Mouse (Mus musculus) large intestine, adult 2 months (tissue): ENCODE data around the gene Mrc1. TPM values are rescaled to one million over a fixed set of nuclear protein-coding genes. Genes with fewer than 3 reads are reported as not detected.
"Not testable (repeated sequence)": the region's sequence is repeated elsewhere in the genome, so short reads cannot be mapped to it uniquely, and the experiment has no call there.

Experiments
- DNase-seq: peaks from one replicate; pipeline ENCODE4 v3.0.0-alpha.2; 2012; ENCODE audit warnings: low read depth, low spot score
- WGBS: fragments of 180-500 bp; shearing (Covaris S2); methylation state at CpG from one replicate; pipeline ENCODE4 v1.1.7; 2018; 5-methylcytosine and 5-hydroxymethylcytosine counted together
- polyA plus RNA-seq: library from polyadenylated mRNA; depleted of rRNA; stranded (reverse); fragments of >200 nt; gene quantifications from 2 replicates; pipeline ENCODE4 v1.2.3, GENCODE M21; 2012; rRNA removed

Gene Mrc1
- 1.5 and 2.1 TPM in 2 replicates for polyA plus RNA-seq

DNA sequence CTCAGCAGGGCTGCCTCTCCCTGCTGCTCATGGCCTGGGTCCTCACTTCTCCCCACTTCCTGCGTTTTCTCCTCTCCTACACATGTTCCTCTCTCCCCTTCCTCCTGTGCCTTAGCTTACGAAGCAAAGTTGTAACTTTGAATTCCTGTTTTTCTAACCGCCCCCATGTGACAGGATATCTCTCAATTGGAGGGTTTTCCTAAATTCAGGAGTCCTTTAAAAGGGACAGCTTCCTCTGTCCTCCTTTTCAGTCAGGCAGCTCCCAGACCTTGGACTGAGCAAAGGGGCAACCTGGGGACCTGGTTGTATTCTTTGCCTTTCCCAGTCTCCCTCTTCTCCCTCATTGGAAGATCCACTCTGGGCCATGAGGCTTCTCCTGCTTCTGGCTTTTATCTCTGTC lies at the start of gene Mrc1:
Mrc1 (plus strand) TSS at position 244 of the 400 bp plus-strand sequence.
- 77% methylated on average over 3 of the region's 3 CpGs for WGBS
- no peak for DNase-seq

DNA sequence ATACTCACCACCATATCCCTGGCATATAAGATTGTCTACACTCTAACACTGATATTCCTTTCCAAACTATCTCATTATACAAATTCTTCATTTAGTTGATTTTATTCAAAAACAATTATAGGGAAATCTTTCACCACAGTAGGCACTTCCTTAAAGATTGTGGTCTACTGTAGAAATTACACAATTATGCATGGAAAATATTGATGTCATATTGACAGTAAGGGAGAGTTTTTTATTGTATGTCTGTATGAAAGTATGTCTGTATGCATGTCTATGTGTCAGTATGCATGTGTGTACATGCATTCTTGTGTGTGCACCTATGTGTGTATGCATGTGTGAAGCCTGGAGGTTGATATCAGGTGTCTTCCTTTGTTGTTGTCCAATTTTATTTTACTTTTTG lies 44.8 kb upstream of the Mrc1 start:
- no peak for DNase-seq

DNA sequence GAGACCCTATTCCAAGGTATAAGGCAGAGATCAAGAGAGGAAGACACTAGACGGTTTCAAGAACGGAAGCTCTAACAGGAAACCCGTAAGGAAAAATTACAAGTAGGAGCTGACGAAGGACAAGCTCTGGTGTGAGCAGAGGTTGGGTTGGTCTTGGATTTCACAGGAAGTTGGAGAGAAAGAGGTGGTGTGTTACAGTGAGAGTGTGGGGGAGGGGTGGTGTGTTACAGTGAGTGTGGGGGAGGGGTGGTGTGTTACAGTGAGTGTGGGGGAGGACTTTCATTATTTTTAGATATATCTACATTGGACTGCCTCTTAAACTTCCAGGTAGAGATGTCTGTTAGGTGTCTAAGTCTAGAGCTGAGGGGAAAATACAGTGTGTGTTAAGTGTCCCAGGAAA lies 38.5 kb upstream of the Mrc1 start:
- DNase-seq = no peak
- 79% methylated on average over 4 of the region's 4 CpGs for WGBS

DNA sequence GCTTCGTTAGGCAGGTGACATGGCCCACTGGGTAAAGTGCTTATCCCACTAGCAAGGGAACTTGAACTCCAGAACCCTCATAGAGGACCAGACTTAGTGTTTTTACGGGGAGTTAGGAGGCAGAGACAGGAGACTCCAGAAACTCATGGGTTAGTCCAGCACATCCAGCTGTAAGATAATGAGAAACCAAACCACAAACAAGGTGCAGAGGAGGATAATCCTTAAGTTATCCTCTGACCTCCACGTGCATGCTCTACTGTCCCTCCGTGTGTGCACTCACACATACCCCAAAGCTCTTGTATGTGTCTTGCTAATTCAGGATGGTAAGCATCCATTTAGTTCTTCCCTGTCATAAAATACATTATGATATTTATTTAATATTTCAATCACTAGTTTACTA lies 37.6 kb upstream of the Mrc1 start:
- DNase-seq = no peak
- 86% methylated on average over 4 of the region's 4 CpGs for WGBS

DNA sequence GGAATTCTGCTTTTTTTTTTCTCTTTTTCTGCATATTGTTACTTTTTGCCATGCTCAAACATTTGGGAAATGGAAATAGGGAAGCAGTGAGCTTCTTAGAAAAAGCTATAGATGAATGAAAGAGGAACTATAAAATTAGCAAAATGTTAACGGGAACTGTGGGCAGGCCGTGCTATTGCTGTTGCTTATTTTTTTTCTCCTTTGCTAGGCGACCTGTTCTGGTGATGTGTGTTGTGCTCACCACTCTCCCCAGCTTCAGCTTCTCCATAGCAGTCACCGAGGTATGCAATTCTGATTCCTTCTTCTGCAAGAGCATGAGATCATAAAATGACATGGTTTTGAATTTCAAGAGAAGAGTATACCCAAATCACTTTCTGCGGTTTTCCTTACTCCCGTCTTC lies 37.1 kb upstream of the Mrc1 start:
- DNase-seq = no peak

DNA sequence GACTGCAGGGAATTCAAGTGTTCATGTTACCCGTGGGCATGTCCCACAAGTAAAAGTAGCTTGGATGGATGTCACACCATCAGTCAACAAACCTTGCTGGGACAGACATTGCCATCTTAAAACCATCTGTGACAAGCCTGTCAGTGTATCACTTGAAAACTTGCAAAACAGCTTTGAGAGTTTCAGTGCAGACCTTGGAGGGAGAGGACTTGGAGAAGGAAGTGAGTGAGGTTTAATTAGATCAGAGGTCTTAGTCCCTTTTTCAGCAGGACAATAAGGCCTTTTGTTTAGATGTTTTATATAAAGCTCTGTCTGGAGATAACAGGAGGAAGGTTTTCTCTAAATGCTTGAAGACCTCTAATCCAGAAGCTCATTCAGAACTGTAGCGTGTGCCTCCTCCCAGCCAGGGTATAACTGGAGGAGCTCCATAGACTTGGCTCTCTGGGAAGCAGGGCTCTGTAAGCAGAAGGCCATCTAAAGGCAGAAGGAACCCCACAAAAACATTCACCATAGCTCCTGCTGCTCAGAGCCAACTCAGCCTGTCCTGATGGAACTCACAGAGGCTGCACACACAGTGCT lies 30.8 kb upstream of the Mrc1 start:
- WGBS = 17% methylated on average over 1 of the region's 2 CpGs
- not testable (repeated sequence) for DNase-seq

More for the DNA sequence above, 37.1 kb upstream of the Mrc1 start:
- 80% methylated on average over 6 of the region's 6 CpGs for WGBS

DNA sequence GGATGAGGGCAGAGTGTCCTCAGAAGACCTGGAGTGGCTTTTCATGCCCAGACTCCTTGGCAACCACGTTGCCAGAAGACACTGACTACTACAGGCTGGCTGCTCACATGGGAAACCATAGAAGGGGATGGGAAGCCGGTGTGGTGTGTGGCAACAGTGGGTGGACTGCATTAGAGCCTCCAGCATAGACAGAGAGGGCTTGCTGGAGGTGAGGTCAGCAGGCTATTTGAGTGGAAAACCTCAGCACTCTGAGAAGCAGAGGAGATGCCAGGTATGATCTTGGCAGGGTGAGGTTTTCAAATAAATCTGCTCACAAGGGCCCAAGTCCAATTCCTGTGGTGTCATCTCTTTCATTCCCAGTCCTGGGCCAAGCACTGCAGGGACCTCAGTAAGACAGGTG lies 29.6 kb upstream of the Mrc1 start:
- WGBS = 17% methylated on average over 2 of the region's 2 CpGs
- DNase-seq = no peak

DNA sequence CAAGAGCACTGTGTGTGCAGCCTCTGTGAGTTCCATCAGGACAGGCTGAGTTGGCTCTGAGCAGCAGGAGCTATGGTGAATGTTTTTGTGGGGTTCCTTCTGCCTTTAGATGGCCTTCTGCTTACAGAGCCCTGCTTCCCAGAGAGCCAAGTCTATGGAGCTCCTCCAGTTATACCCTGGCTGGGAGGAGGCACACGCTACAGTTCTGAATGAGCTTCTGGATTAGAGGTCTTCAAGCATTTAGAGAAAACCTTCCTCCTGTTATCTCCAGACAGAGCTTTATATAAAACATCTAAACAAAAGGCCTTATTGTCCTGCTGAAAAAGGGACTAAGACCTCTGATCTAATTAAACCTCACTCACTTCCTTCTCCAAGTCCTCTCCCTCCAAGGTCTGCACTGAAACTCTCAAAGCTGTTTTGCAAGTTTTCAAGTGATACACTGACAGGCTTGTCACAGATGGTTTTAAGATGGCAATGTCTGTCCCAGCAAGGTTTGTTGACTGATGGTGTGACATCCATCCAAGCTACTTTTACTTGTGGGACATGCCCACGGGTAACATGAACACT lies 28.2 kb upstream of the Mrc1 start:
- not testable (repeated sequence) for DNase-seq
- 22% methylated on average over 1 of the region's 2 CpGs for WGBS

DNA sequence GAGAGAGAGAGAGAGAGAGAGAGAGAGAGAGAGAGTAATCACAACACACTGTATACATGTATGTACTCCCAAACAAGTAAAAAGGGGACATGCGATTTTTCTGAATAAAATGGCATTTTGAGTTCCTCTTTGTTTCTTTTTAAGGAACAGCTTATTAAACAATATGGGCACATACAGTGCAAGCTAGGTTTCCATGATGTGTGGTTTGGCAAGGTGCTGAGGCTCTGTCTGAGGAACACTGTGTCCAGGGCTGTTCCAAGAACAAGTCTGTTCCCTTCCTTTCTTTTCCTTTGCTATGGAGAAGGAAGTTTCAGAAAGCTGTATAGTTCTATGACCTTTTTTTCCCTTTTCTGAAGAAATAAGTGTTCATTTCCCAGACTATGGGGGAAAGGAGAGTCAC lies 24.9 kb upstream of the Mrc1 start:
- DNase-seq = no peak
- 89% methylated on average over 1 of the region's 1 CpGs for WGBS

DNA sequence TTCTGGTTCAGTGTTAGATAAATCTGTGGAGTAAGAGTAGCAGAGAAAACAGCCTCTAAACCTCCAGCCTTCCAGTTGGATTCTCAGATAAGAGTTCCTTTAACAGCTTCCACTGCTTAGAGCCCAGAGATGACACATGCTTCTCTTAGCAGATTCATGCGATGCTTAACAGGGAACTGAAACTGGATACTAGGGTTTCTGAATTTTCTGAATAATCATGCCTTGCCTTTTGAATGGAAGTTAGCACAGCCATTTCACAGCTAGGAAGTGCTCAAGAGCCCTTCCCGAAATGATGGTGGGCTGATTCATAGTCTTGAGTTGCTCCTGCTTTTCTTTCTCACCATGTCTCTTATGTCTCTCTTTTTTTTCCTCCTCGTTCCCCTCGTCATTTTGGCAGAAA lies 22.4 kb upstream of the Mrc1 start:
- DNase-seq = no peak
- WGBS = 80% methylated on average over 4 of the region's 4 CpGs

DNA sequence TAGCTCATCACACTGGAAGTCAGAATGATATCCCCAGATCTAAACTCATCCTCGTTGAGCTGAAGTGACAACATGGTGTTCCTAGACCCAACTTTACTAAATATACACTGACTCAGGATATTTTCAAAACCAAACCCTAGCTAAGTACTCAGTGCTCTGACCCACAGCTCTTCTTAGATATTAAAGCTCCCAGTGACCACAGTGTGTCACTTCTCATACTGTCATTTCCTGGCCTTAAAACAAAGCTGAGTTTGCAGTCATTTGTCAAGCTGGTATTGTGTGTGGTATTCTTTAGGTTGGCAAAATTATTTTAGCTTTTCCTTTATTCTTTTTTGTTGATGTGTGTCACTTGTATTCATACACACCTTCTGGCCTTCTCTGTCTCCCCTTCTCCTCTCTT lies 18.5 kb upstream of the Mrc1 start:
- 85% methylated on average over 1 of the region's 1 CpGs for WGBS
- no peak for DNase-seq

DNA sequence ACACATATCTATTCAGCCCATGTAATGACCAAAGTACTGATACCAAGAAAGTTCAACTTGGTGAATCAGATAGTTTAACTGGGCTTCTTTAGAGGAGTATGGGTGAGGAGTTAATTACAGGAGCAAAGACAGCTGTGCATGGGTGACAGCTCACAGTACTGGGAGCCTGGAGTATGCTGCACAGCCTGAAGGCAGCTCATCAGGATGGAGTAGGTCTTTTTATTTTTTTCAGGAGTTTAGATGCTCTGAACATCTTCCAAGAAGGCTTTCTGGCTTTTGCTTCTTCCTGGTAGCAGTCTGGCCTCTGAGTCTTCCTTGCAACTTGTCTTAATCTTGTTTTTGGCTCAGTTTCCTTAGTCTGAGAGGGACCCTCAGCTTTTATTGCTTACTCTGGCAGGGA lies 17.6 kb upstream of the Mrc1 start:
- no peak for DNase-seq

DNA sequence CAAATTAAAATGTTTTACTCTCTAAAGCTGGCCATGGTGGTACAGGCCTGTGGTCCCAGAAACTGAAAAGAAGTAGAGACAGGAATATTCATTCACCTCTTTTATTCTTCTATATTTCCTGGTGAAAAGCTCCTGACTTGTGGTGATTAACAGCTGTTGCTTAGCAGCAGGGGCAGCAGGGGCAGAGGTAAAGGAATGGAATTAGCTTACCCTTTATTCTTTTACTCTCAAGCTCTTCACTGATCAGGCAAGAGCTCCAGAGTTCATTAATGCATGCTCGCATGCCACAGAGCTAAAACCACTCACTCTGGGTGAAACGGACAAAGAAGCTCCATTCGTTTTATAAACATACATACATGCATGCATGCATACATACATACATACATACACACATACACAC lies 14.4 kb upstream of the Mrc1 start:
- WGBS = 78% methylated on average over 3 of the region's 3 CpGs
- no peak for DNase-seq

DNA sequence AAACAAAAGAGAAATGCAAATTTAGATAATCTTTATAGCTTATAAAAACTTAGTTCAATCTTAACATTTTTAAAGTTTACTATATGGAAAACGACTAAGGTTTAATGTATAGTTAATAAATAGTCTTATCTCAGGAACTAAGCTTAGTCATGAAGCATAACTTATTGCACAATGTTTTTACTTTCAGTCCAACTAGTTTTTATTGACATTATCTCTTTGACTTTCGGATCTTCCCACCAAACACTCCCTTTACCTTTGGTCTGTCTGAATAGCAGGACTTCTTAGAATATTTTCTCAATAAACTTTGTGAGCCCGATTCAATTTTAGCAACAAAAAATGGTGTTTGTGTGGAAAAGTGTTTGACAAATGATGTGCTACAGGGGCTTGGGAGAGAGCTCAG lies 12.5 kb upstream of the Mrc1 start:
- WGBS = 25% methylated on average over 3 of the region's 3 CpGs
- DNase-seq = no peak

DNA sequence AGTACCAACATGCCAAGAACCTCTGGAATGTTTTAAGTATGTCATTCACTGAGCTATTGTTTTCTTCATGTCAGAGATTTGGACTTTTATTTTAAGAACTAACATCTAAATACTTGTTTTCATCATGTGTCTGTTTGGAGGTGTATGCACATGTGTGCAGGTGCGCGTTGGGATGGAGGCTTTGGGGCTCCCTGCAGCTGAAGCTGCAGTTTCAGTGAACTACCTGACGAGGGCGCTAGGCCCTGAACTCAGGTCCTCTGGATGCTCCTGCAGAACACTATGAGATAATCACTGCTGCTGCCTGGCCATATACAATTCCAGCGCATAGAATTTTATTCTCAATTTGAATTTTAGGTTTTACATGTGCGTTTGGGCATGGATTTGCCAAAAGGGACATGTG lies 11.1 kb upstream of the Mrc1 start:
- DNase-seq = no peak

DNA sequence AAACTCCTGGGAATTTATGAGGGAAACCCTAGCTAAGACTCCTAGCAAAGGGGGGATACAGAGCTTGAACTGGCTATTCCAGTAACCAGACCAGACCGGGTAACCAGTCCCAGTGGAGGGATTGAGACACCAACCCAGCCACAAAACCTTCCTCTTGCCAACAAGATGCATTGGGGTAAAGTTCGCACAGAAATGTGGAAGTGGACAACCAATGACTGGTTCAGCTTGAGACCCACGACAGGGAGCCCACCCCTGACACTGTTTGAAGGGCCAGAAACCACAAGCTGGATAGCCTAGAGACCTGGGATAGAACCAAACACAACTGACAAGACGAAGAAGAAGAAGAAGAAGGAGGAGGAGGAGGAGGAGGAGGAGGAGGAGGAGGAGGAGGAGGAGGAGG lies 4.8 kb upstream of the Mrc1 start:
- 77% methylated on average over 3 of the region's 4 CpGs for WGBS
- DNase-seq = no peak

More for the DNA sequence above, 11.1 kb upstream of the Mrc1 start:
- 96% methylated on average over 6 of the region's 6 CpGs for WGBS

DNA sequence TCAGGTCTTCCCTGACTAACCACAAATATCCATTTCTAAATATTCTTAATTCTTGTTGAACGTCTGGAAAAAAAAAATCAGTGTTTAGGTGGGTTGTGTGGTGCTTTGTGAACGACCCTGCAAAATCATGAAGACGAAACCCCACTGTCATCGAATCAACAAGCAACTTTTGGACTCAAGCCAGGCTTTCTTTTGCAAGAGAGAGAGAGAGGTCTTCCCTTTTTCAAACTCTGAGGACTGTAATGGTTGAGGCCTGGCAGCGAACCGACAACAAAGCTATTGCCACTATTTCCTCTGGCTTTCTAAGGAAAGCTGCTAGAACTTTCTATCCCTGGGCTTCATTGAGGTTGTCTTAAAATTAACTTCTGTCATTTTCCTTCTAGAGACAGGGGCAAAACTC lies 697 bp upstream of the Mrc1 start:
- no peak for DNase-seq
- 63% methylated on average over 6 of the region's 6 CpGs for WGBS

DNA sequence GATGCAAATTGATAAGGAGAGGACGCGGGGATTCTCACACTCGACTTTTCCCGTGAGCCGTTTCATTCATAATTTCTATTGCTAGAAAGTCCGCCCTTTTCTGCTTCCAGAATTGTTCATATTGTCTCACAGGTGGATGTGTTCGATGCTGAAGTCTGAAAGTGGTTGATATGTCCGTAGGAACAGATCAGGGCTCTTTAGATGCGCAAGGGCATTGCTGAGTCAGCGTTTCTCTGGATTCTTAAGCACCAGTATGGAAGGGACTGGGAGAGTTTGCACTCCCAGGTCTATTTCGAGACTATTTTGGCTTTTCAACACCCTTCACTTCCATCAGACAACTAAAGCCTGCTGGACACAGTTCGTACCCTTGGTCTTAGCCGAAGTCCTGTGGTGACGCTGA lies 787 bp downstream of the Mrc1 start:
- WGBS = 91% methylated on average over 14 of the region's 14 CpGs

DNA sequence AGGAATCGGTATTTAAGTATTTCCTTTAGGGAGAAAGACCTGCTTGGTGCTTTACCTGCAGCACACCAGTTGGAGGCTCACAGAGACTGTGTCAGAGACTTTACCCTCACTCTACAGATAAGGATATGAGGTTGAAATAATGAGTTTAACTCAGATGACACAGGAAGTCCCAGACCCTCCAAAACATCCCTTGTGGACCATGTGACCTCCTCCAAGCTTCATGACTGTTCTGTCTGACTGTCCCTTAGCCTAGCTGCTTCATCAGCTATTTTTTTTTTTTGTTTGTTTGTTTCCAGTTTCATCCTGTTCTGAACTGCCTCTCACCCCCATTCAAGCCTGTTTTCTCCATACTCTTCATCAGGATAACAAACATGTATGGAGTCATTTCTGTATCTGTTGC lies 3.7 kb downstream of the Mrc1 start:
- DNase-seq = no peak
- WGBS = 81% methylated on average over 1 of the region's 1 CpGs

More for the DNA sequence above, 787 bp downstream of the Mrc1 start:
- no peak for DNase-seq

DNA sequence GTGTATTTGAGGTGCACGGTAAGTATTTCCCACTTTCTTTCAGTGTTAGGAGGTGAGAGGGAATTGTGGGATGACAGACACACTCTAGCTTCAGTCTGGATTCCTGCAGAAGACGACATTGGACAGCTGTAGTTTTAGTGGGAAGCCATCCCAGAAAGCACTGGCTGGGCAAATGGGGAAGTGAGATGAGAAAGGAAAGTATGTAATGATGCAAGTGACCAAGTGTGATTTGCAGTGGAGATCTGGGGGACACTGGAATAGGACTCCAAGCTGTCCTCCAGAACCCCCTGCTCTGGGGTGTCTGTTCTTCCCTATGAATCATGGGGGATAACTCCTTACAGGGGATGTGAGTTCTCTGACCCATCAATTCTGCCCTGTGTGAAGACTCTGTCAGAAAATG lies 4.8 kb downstream of the Mrc1 start:
- 70% methylated on average over 2 of the region's 2 CpGs for WGBS

DNA sequence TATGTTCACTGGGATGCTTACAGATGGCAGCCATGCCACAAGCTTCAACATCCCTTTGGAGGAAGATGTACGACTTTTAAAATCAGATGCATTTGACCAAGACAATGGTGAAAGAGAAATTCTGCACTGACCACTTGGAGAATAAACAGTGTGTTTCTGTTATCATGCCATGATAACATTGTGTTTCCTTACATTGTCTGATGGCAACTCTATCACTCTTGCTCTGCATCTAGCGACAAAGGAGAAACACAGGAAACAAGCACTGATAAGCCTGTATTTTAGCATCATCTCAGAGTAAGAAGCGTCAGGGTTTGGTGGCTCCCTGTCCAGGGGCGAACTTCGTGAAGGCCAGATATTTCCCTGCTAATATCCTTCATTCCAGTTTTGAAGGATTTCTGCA lies 6.1 kb downstream of the Mrc1 start:
- DNase-seq = no peak
- 91% methylated on average over 5 of the region's 5 CpGs for WGBS

More for the DNA sequence above, 4.8 kb downstream of the Mrc1 start:
- no peak for DNase-seq

DNA sequence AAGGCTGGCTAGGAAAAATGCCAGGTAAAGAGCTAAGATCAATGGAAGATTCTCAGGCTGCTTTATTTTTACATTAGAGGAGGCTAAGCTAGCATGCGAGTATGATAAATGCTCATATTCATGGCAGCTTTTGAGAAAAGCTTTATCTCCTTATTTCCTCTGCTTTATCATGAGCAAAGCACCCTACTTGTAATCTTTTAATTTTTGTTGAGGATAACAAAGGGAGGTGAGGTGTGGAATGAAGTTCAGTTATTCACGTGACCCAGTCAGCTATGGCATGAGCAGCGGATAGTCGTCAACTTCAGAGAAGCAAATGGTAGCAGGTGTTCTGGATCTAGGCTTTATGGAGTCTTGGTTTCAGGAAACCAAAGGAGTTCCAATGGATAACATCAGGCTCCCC lies 7.7 kb downstream of the Mrc1 start:
- 88% methylated on average over 4 of the region's 4 CpGs for WGBS

More for the DNA sequence above, 7.7 kb downstream of the Mrc1 start:
- DNase-seq = no peak
